Mouse (Mus musculus) gastrocnemius, adult 2 months (tissue): Measurements from ENCODE around the gene Gm3409. TPM values are rescaled to one million over a fixed set of nuclear protein-coding genes. Genes with fewer than 3 reads are reported as not detected.
A peak's percentile ranks its signal among the peaks of the same experiment; 100 is the strongest.

Experiments
- DNase-seq: peaks from one replicate; pipeline ENCODE4 v3.0.0; 2022
- H3K27ac ChIP-seq: fragments of 200-600 bp; 2 replicates; pipeline ENCODE4 v1.8.1; 2022; ENCODE audit warnings: mild to moderate bottlenecking
- H3K4me3 ChIP-seq: fragments of 200-600 bp; 2 replicates; pipeline ENCODE4 v1.8.1; 2022; ENCODE audit warnings: mild to moderate bottlenecking, moderate library complexity
- CTCF ChIP-seq: fragments of 200-600 bp; IDR thresholded peaks from 2 replicates; pipeline ENCODE4 v1.8.1; 2022; ENCODE audit warnings: antibody characterized with exemption, mild to moderate bottlenecking, moderate library complexity
- intact Hi-C: fragments of 180-260 bp; cut with DNase I; formaldehyde crosslinking; loops from one replicate; pipeline ENCODE4 v1.15.1; 2025
- total RNA-seq, 2 experiments: library from RNA; stranded (reverse); gene quantifications; 2 replicates each; pipeline ENCODE4 v1.2.3; 2021

Gm3409 gene
- total RNA-seq, 2 experiments from 2014 or later: not detected

- no peak for DNase-seq
- Histone ChIP-seq H3K27ac (no peak within 1 kb of the TSS), H3K4me3 (peak within 1 kb of the TSS; percentile 54)
- intact Hi-C loops: no loop called here
- TF ChIP-seq CTCF: no peak
Measured at GRCm38 (mm10) chr5:146584478-146585306, 47.2 kb downstream of the Gm3409 start, which contains the start of gene Gpr12. Gpr12 (minus strand) TSS chr5:146585239.

- Histone ChIP-seq H3K4me3 (no peak overlapping the region), H3K27ac (no peak overlapping the region)
- intact Hi-C loops: no loop called here
- no peak for DNase-seq
- TF ChIP-seq CTCF: no peak
Measured at GRCm38 (mm10) chr5:146585307-146585651, 47.8 kb downstream of the Gm3409 start.

- no peak overlapping the region for H3K27ac ChIP-seq
- no peak overlapping the region for H3K4me3 ChIP-seq
- intact Hi-C loops: no loop called here
- DNase-seq: no peak
- TF ChIP-seq CTCF: no peak
Measured at GRCm38 (mm10) chr5:146586357-146587070, 49.1 kb downstream of the Gm3409 start.

Other genes starting within 250 kb of the Gm3409 start
- gene Wasf3, start 152.7 kb upstream of the Gm3409 start, total RNA-seq: under 1 TPM; 0.64 to 0.92 TPM
- not detected for gene Gm6408, start 55.7 kb upstream of the Gm3409 start, total RNA-seq
- not detected for gene Gm6370, start 46.3 kb upstream of the Gm3409 start, total RNA-seq
- gene 4930449I24Rik, start 35.2 kb upstream of the Gm3409 start, total RNA-seq: not detected
- not detected for gene Gm3402, start 23.5 kb upstream of the Gm3409 start, total RNA-seq
- gene Gm3404, start 11.8 kb upstream of the Gm3409 start, total RNA-seq: not detected
- gene Gm3415, start 18.5 kb downstream of the Gm3409 start, total RNA-seq: not detected
- gene Gpr12, start 47.6 kb downstream of the Gm3409 start, total RNA-seq: not detected